Mouse (Mus musculus) bone marrow macrophage, adult 2 months (primary cell): ENCODE measurements at regions not wholly inside any gene's neighbourhood (a gene's known extent, or its start where the extent isn't known, plus 50 kb on each side); places are given as distances from the start of the nearest gene placed in this dataset.

Experiments
- CTCF ChIP-seq: IDR thresholded peaks from 2 replicates; pipeline ENCODE4 v1.5.1; 2012; ENCODE audit warnings: low read depth, mild to moderate bottlenecking, low read length, moderate library complexity
- POLR2A ChIP-seq: IDR thresholded peaks from 2 replicates; pipeline ENCODE4 v1.6.1; 2012; ENCODE audit warnings: mild to moderate bottlenecking, low read depth, low read length, borderline replicate concordance

GRCm38 (mm10) chr5:118984797-118985408 lies 424.4 kb downstream of the Med13l start:
- TF ChIP-seq CTCF (no peak), POLR2A (no peak)
